Comparison of ENCODE assay signal across 8 mouse cellular contexts in genomic region chr1:92847873-92848839, GRCm38 (mm10). TPM values are rescaled to one million over a fixed set of nuclear protein-coding genes. Genes with fewer than 3 reads are reported as not detected.
A peak's percentile ranks its signal among the peaks of the same experiment; 100 is the strongest.
DNase-seq lines count a peak whose midpoint lies in the region; ATAC-seq and TF ChIP-seq lines count a peak whose summit lies in the region.

No protein-coding gene starts in this region.

- no peaks in the 10 kb centered on the region for H3K36me3 ChIP-seq in kidney, postnatal 0 days (ENCODE audit: insufficient read depth, low read length)
- H3K36me3 ChIP-seq in kidney, adult 2 months (ENCODE audit: control insufficient read depth, insufficient read depth, low read length) = no peaks in the 10 kb centered on the region
- H3K36me3 ChIP-seq in intestine, embryonic 16.5 days (ENCODE audit: control insufficient read depth, insufficient read depth, low read length) = no peaks in the 10 kb centered on the region
- peaks cover 15% of the 10 kb centered on the region; the same call in 1 of the 2 replicates for H3K36me3 ChIP-seq in neural tube, embryonic 13.5 days

- H3K4me3 ChIP-seq in kidney, postnatal 0 days (replicated peaks; ENCODE audit: low read depth, low read length) = peak overlapping the region; percentile 17; the same call in 1 of the 2 replicates
- H3K4me3 ChIP-seq in kidney, adult 2 months (ENCODE audit: insufficient read depth, low read depth, low read length) = no peak overlapping the region
- peak overlapping the region; percentile 17 for H3K4me3 ChIP-seq in intestine, embryonic 16.5 days (ENCODE audit: low read length)
- peak overlapping the region; percentile 49 for H3K4me3 ChIP-seq in neural tube, embryonic 13.5 days

- peaks cover 5% of the 10 kb centered on the region; the same call in 1 of the 2 replicates for H3K4me1 ChIP-seq in kidney, postnatal 0 days (replicated peaks; ENCODE audit: insufficient read depth, low read length)
- no peaks in the 10 kb centered on the region for H3K4me1 ChIP-seq in kidney, adult 2 months (ENCODE audit: control insufficient read depth, insufficient read depth, low read length)
- 0 out of 2 replicates have a peak, but pooled peaks cover 12% of the 10 kb centered on the region for H3K4me1 ChIP-seq in intestine, embryonic 16.5 days (ENCODE audit: control insufficient read depth, insufficient read depth, low read length)
- H3K4me1 ChIP-seq in neural tube, embryonic 13.5 days (replicated peaks) = peaks cover 73% of the 10 kb centered on the region

- H3K4me2 ChIP-seq in kidney, postnatal 0 days (ENCODE audit: low read length) = peak overlapping the region; percentile 59
- H3K4me2 ChIP-seq in intestine, embryonic 16.5 days (ENCODE audit: low read depth, low read length) = peak overlapping the region; percentile 23
- peak overlapping the region; percentile 66 for H3K4me2 ChIP-seq in neural tube, embryonic 13.5 days

- 11% methylated on average over 41 of the region's 41 CpGs for WGBS in kidney, postnatal 0 days
- WGBS in kidney, adult 2 months = 26% methylated on average over 40 of the region's 41 CpGs
- 13% methylated on average over 41 of the region's 41 CpGs for WGBS in intestine, embryonic 16.5 days
- WGBS in neural tube, embryonic 13.5 days = 7% methylated on average over 39 of the region's 41 CpGs

- H3K9ac ChIP-seq in kidney, postnatal 0 days (ENCODE audit: low read depth, low read length) = peak overlapping the region; percentile 44; the same call in 1 of the 2 replicates
- peak overlapping the region; percentile 34 for H3K9ac ChIP-seq in intestine, embryonic 16.5 days (ENCODE audit: low read depth, low read length)
- peak overlapping the region; percentile 85 for H3K9ac ChIP-seq in neural tube, embryonic 13.5 days

- no peak for ATAC-seq in kidney, postnatal 0 days (replicated peaks; ENCODE audit: low FRiP score, low read depth)
- peak; percentile 46 for ATAC-seq in intestine, embryonic 16.5 days
- ATAC-seq in neural tube, embryonic 13.5 days (ENCODE audit: low read depth) = peak; percentile 88

- peak; percentile 38 for DNase-seq in kidney, postnatal 0 days (ENCODE audit: low spot score)
- DNase-seq in kidney, adult 2 months = no peak
- peak; percentile 30 for DNase-seq in embryo, embryonic 11.5 days (ENCODE audit: low read depth, low spot score)
- DNase-seq in urinary bladder, postnatal 25 days (ENCODE audit: low spot score) = no peak
- DNase-seq in urinary bladder, postnatal 4 days (ENCODE audit: low spot score in 2 of 2) = no peak
- no peak for DNase-seq in cerebellum, postnatal 14 days

- no peak overlapping the region for H3K27ac ChIP-seq in kidney, postnatal 0 days
- no peak overlapping the region for H3K27ac ChIP-seq in kidney, adult 2 months (ENCODE audit: insufficient read depth, low read depth, low read length)
- no peak overlapping the region for H3K27ac ChIP-seq in intestine, embryonic 16.5 days (ENCODE audit: low read length)
- H3K27ac ChIP-seq in neural tube, embryonic 13.5 days (replicated peaks) = peak overlapping the region; percentile 93

- no peak for TF ChIP-seq POLR2A in kidney, adult 2 months (IDR thresholded peaks at IDR 0.05; ENCODE audit: low read depth, low read length)

- TF ChIP-seq CTCF in kidney, postnatal 0 days (IDR thresholded peaks at IDR 0.05; ENCODE audit: low read depth) = no peak
- no peak for TF ChIP-seq CTCF in kidney, adult 2 months (conservative IDR thresholded peaks at IDR 0.05; ENCODE audit: insufficient read depth, insufficient read length, low read depth, low read length)

- no peaks in the 10 kb centered on the region for H3K9me3 ChIP-seq in kidney, postnatal 0 days (replicated peaks; ENCODE audit: low read length)
- H3K9me3 ChIP-seq in intestine, embryonic 16.5 days (ENCODE audit: control insufficient read depth, low read length) = no peaks in the 10 kb centered on the region
- no peaks in the 10 kb centered on the region for H3K9me3 ChIP-seq in neural tube, embryonic 13.5 days

- H3K27me3 ChIP-seq in kidney, postnatal 0 days (ENCODE audit: insufficient read depth, low read length) = no peaks in the 10 kb centered on the region
- H3K27me3 ChIP-seq in kidney, adult 2 months (replicated peaks; ENCODE audit: control insufficient read depth, insufficient read depth, low read length) = no peaks in the 10 kb centered on the region
- no peaks in the 10 kb centered on the region for H3K27me3 ChIP-seq in intestine, embryonic 16.5 days (replicated peaks; ENCODE audit: control insufficient read depth, insufficient read depth, low read length)
- H3K27me3 ChIP-seq in neural tube, embryonic 13.5 days = no peaks in the 10 kb centered on the region

RNA-seq across cellular contexts. Expression of gene Gpc1, which starts 16.7 kb away (rescaled TPM):
- 38.7 and 39.8 TPM in 2 replicates for polyA plus RNA-seq in kidney, postnatal 0 days (2015; fragmentation: Nextera tagmentation; extraction: Ambion mirVana)
- polyA plus RNA-seq in kidney, adult 2 months (2012; rRNA removed) = 21.8 and 24.0 TPM in 2 replicates
- 24.9 and 25.0 TPM in 2 replicates for polyA plus RNA-seq in intestine, embryonic 16.5 days (2015; fragmentation: Nextera tagmentation; extraction: Ambion mirVana)
- 59.4 and 64.3 TPM in 2 replicates for polyA plus RNA-seq in neural tube, embryonic 13.5 days (2015; fragmentation: Nextera tagmentation; extraction: Ambion mirVana)

RNA-seq across cellular contexts. Expression of gene Ankmy1, which starts 54.5 kb away (rescaled TPM):
- polyA plus RNA-seq in kidney, postnatal 0 days (2015; fragmentation: Nextera tagmentation; extraction: Ambion mirVana) = 0.14 and 0.43 TPM in 2 replicates
- 0.65 and 0.75 TPM in 2 replicates for polyA plus RNA-seq in kidney, adult 2 months (2012; rRNA removed)
- 0.06 and 0.13 TPM in 2 replicates for polyA plus RNA-seq in intestine, embryonic 16.5 days (2015; fragmentation: Nextera tagmentation; extraction: Ambion mirVana)
- 0.70 and 0.74 TPM in 2 replicates for polyA plus RNA-seq in neural tube, embryonic 13.5 days (2015; fragmentation: Nextera tagmentation; extraction: Ambion mirVana)

RNA-seq across cellular contexts. Expression of gene Dusp28, which starts 58.6 kb away (rescaled TPM):
- polyA plus RNA-seq in kidney, postnatal 0 days (2015; fragmentation: Nextera tagmentation; extraction: Ambion mirVana) = 20.4 and 22.3 TPM in 2 replicates
- polyA plus RNA-seq in kidney, adult 2 months (2012; rRNA removed) = 36.6 and 42.6 TPM in 2 replicates
- 13.3 and 14.3 TPM in 2 replicates for polyA plus RNA-seq in intestine, embryonic 16.5 days (2015; fragmentation: Nextera tagmentation; extraction: Ambion mirVana)
- 14.0 and 15.5 TPM in 2 replicates for polyA plus RNA-seq in neural tube, embryonic 13.5 days (2015; fragmentation: Nextera tagmentation; extraction: Ambion mirVana)

Comparison
In these comparisons a context has a peak if more than half of its experiments do, and no peak if none do; other contexts are left out.
1. DNase-seq: peak in kidney, postnatal 0 days (single experiment) and embryo, embryonic 11.5 days (single experiment); none in kidney, adult 2 months (single experiment), urinary bladder, postnatal 25 days (single experiment), urinary bladder, postnatal 4 days (0 of 2) and cerebellum, postnatal 14 days (0 of 2).
2. H3K9ac ChIP-seq: peak in every context shown above with its lines; median percentile 85 in neural tube, embryonic 13.5 days; 44 in kidney, postnatal 0 days; 34 in intestine, embryonic 16.5 days.
3. Peak in every context shown above with its lines, with median percentiles within 50 percentile points of each other: H3K4me2 ChIP-seq.